Mouse (Mus musculus) cortical plate, adult 2 months (tissue): Measurements from ENCODE around the gene 1700061G19Rik.

Source experiments
- CTCF ChIP-seq: fragments of 200-500 bp; IDR thresholded peaks from 2 replicates; pipeline ENCODE4 v1.5.1; 2011; ENCODE audit warnings: mild to moderate bottlenecking, control low read depth, low read length; ENCODE audit not compliant: insufficient read depth; ENCODE audit errors: extremely low read depth
- POLR2A ChIP-seq: fragments of 200-500 bp; IDR thresholded peaks from 2 replicates; pipeline ENCODE4 v1.6.1; 2011; ENCODE audit warnings: mild to moderate bottlenecking, low read length, control low read depth; ENCODE audit not compliant: insufficient read depth; ENCODE audit errors: extremely low read depth

DNA sequence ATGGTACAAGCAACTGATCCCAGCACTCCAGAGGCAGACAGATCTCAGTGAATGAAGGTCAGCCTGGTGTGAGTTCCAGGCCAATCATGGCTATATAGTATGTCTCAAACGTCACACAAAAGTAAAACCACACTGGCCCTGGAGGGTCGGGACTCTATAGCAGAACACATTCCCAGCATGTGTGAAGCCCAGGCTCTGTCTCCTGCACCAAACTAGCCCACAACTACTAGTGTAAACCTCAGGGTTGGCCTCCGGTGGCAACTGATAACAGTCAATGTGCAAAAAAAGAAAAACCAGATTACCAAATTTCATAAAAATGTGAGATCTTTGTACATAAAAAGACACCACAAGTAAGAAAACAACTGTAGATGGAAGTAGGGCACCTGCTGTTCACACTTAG lies 37.7 kb downstream of the 1700061G19Rik start:
- no peak for TF ChIP-seq POLR2A
- TF ChIP-seq CTCF: no peak
